Mouse (Mus musculus) myocyte (in vitro differentiated cells): Measurements from ENCODE around the gene Harbi1.

Experiments used
- MAX ChIP-seq: IDR thresholded peaks from one replicate; pipeline ENCODE4 v1.6.1; 2011; ENCODE audit warnings: low read depth, mild to moderate bottlenecking, control low read depth
- MYOG ChIP-seq, 3 experiments: IDR thresholded peaks; one replicate each; pipeline ENCODE4 v1.6.1; 2011; ENCODE audit warnings: control low read depth in 2 of 3, low read depth in 2 of 3, mild to moderate bottlenecking in 2 of 3; ENCODE audit not compliant: insufficient read length in 2 of 3, control insufficient read depth in 1 of 3, insufficient read depth in 1 of 3
- POLR2A ChIP-seq: IDR thresholded peaks from one replicate; pipeline ENCODE4 v1.6.1; 2011; ENCODE audit warnings: low read depth, mild to moderate bottlenecking, control low read depth, moderate library complexity; ENCODE audit not compliant: insufficient read length

DNA sequence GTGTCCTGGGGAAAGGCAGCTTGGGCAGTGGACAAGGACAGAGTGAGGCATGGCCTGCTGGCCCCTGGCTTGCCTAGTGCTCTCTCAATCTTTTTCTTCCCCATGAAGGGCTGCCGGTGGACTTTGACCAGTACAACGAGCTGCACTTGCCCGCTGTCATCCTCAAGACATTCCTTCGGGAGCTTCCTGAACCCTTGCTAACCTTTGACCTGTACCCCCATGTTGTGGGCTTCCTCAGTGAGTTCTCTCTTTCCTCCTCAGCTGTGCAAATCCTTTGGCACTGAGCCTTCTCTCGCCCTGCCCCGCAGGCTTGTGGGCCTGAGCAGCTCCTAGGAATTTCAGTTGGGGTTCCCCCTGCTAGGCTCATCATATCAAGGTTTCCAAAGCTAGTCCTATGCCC is 40.6 kb upstream of the Harbi1 start:
- TF ChIP-seq MAX (no peak), POLR2A (no peak), MYOG (IDR thresholded peaks at IDR 0.05; ENCODE audit: control insufficient read depth in 1 of 3, insufficient read depth in 1 of 3, insufficient read length in 2 of 3, low read depth in 2 of 3) (no peak)
